Mouse (Mus musculus) E14TG2a.4 (cell line): ENCODE results near the gene Tbc1d30.

ENCODE experiments used
- CTCF ChIP-seq: conservative IDR thresholded peaks from 2 replicates; pipeline ENCODE4 v1.5.1; 2014; ENCODE audit warnings: low read length
- POU5F1 ChIP-seq: IDR thresholded peaks from 2 replicates; pipeline ENCODE4 v1.6.1; 2014; ENCODE audit warnings: low read length, borderline replicate concordance

- TF ChIP-seq CTCF (no peak; the same call in 1 of the 2 replicates), POU5F1 (no peak)
Measured at GRCm38 (mm10) chr10:121360358-121360757, 9.3 kb upstream of the Tbc1d30 start.
